Mouse (Mus musculus) liver, embryonic 13.5 days (tissue): ENCODE data around the gene Bloc1s3. TPM values are rescaled to one million over a fixed set of nuclear protein-coding genes. Genes with fewer than 3 reads are reported as not detected.

Experiments used
- ATAC-seq: fragments of 200-750 bp; cut with Nextera tagmentation; 2 replicates; pipeline ENCODE4 v1.8.0; 2017; ENCODE audit warnings: low read depth, mild to moderate bottlenecking, moderate number of reproducible peaks, moderate library complexity
- DNase-seq: peaks from one replicate; pipeline ENCODE4 v3.0.0; 2022
- H3K27ac ChIP-seq: fragments of 300-500 bp; sonication (generic); 2 replicates; pipeline ENCODE4 v1.5.1; 2015; ENCODE audit warnings: moderate library complexity, mild to moderate bottlenecking, inconsistent platforms
- H3K27me3 ChIP-seq: fragments of 300-500 bp; sonication (generic); 2 replicates; pipeline ENCODE4 v1.6.1; 2015; ENCODE audit warnings: mild to moderate bottlenecking, inconsistent platforms
- H3K36me3 ChIP-seq: fragments of 300-500 bp; sonication (generic); 2 replicates; pipeline ENCODE4 v1.6.1; 2015; ENCODE audit warnings: mild to moderate bottlenecking, inconsistent platforms
- H3K4me1 ChIP-seq: fragments of 300-500 bp; sonication (generic); replicated peaks from 2 replicates; pipeline ENCODE4 v1.6.1; 2015; ENCODE audit warnings: inconsistent platforms
- H3K4me2 ChIP-seq: fragments of 300-500 bp; sonication (generic); 2 replicates; pipeline ENCODE4 v1.6.1; 2015; ENCODE audit warnings: inconsistent platforms, mild to moderate bottlenecking, moderate library complexity
- H3K4me3 ChIP-seq: fragments of 300-500 bp; sonication (generic); replicated peaks from 2 replicates; pipeline ENCODE4 v1.5.1; 2015; ENCODE audit warnings: mild to moderate bottlenecking, inconsistent platforms
- H3K9ac ChIP-seq: fragments of 300-500 bp; sonication (generic); 2 replicates; pipeline ENCODE4 v1.6.1; 2015; ENCODE audit warnings: mild to moderate bottlenecking, inconsistent platforms
- H3K9me3 ChIP-seq: fragments of 300-500 bp; sonication (generic); replicated peaks from 2 replicates; pipeline ENCODE4 v1.6.1; 2016; ENCODE audit warnings: inconsistent platforms
- WGBS: fragments of 180-500 bp; shearing (Covaris S2); methylation state at CpG from one replicate; pipeline ENCODE4 v1.1.7; 2015; ENCODE audit not compliant: insufficient replicate concordance; 5-methylcytosine and 5-hydroxymethylcytosine counted together
- polyA plus RNA-seq: library from polyadenylated mRNA; unstranded; fragments of >200 nt; fragmentation: Nextera tagmentation; extraction: Ambion mirVana; gene quantifications from 2 replicates; pipeline ENCODE4 v1.2.1, GENCODE M21; 2015

The Bloc1s3 gene
- polyA plus RNA-seq, 1 experiment from 2014 or later = 1.3 TPM

DNA sequence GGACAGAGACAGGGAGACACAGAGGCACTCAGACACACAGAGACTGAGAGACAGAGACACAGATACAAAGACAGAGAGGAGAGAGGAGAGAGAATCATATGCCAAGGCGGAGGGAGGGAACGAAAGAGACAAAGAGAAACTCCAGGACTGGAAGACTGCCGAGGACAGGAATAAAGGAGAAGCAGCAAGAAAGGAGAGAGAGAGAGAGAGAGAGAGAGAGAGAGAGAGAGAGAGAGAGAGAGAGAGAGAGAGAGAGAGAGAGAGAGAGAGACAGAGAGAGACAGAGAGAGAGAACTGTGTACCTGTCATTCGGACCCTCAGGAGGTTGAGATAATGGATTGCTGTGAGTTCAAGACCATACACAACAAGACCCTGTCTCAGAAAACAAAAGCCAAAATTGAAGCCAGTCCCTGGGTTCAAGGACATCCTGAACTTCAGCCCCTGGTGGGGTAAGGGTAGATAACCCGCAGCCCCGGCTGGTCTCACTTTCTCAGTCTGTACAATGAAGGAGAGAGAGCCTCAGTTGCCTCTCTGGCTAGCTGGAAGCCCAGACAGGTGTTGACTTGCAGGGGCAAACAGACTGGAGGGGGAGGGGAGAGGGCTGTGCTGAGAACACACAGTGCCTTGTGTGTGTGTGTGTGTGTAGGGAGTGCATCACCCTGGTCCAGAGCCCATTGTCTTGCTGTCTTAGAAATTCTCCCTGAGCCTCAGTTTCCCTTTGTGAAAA is 48.9 kb downstream of the Bloc1s3 start:
- Histone ChIP-seq H3K27ac (no peak overlapping the region), H3K4me2 (peak overlapping the region; percentile 91)

DNA sequence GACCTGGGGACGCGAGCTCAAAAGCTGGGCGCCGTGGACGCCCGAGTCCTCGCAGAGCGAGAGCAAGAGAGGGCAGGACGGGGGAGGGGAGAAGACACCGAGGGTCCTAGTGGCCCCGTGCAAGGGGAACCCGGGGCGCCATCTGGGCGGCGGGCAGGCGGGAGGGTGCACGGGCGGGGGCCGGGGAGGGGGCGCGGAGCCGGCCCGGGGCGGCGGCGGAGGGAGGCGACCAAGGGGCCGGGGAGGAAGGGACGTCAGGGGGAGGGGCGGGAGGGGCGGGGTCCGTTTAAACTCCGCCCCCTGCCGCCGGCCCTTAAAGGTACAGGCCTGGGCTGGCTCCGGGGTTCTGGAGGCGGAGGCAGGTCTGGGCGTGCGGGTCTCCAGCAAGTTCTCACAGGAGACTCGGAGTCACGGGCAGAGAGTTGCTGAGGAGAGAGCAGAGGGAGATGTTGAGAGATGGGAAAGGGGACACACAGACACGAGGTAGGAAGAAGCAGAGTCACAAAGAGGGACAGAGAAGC is 49.5 kb downstream of the Bloc1s3 start, which contains the start of gene Mark4:
TSS of gene Mark4 (minus strand) at position 231 of the 521 bp plus-strand sequence.
- H3K27ac ChIP-seq = peak within 1 kb of the TSS; percentile 50
- peaks cover 60% of the 10 kb centered on the region for H3K4me1 ChIP-seq

More for the DNA sequence above, 48.9 kb downstream of the Bloc1s3 start:
- Histone ChIP-seq H3K36me3 (no peaks in the 10 kb centered on the region), H3K9me3 (no peaks in the 10 kb centered on the region), H3K4me1 (peaks cover 60% of the 10 kb centered on the region), H3K27me3 (peaks cover 6% of the 10 kb centered on the region; the same call in 1 of the 2 replicates), H3K4me3 (peak overlapping the region; percentile 81), H3K9ac (peak overlapping the region; percentile 80)
- DNase-seq = no peak
- 34% methylated on average over 6 of the region's 6 CpGs for WGBS
- ATAC-seq = no peak

DNA sequence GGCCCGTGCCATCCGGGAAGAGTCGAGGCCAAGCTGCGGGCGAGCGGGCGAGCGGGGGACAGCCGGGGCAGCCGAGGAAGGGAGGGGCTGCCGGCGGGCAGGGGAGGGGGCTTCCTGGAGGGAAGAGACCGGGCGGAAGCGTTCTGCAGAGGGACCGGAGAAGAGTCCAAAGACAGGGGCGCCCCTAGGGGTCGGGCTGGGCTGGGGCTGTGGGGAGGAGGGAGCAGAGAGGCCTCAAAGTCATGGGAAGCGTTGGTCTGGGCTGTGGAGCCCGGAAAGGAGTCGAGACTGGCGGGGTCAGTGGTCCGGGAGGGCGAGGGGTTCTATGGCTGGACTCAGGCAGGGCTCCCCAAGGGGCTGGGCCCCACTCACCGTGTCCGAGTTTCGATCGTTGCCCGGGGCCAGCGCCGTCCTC is 50.1 kb downstream of the Bloc1s3 start:
- Histone ChIP-seq H3K4me2 (peak overlapping the region; percentile 91), H3K27ac (peak overlapping the region; percentile 50), H3K4me1 (peaks cover 55% of the 10 kb centered on the region), H3K9me3 (no peaks in the 10 kb centered on the region), H3K27me3 (0 out of 2 replicates have a peak, but pooled peaks cover 6% of the 10 kb centered on the region), H3K36me3 (no peaks in the 10 kb centered on the region), H3K9ac (peak overlapping the region; percentile 80), H3K4me3 (peak overlapping the region; percentile 81)
- ATAC-seq (peak; percentile 49), DNase-seq (peak; percentile 40)
- WGBS = under 1% methylated on average over 25 of the region's 31 CpGs

More for the DNA sequence above, 49.5 kb downstream of the Bloc1s3 start, which contains the start of gene Mark4:
- Histone ChIP-seq H3K9ac (peak within 1 kb of the TSS; percentile 80), H3K9me3 (no peaks in the 10 kb centered on the region), H3K36me3 (no peaks in the 10 kb centered on the region), H3K4me2 (peak within 1 kb of the TSS; percentile 91), H3K27me3 (0 out of 2 replicates have a peak, but pooled peaks cover 6% of the 10 kb centered on the region), H3K4me3 (peak within 1 kb of the TSS; percentile 81)
- WGBS = 1% methylated on average over 28 of the region's 42 CpGs
- DNase-seq (peak; percentile 69), ATAC-seq (peak; percentile 80)

DNA sequence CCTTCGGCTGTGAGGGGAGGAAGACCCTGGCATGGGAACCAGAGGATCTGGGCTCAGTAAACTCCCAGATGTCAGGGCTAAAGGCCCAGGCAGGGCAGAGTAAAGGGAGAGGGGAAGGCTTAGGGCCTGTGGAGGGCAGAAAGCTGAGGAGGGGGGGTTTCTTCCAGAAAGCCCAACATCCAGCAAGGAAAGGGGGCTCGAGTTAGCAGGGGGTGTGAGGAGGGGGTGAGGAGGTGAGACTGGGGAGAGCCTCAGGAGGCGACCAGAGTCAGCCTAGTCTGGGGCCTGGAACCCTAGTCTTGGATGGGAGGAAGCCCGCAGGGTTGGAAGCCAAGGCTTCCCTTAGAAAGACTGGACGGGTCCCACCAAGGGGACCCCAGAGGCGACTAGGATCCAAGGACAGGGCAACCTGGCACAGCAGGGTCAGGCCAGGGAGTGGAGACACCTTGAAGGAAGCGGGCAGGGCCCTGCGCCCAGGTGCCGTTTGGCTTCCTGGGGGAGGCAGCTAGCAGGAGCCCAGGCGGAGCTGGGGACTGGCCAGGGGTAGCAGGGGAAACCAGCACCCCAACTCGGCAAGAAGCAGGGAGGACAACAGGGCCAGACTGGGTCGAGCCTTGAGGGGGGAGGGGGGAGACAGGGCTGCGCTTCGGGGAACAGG is 50.6 kb downstream of the Bloc1s3 start:
- 6% methylated on average over 14 of the region's 14 CpGs for WGBS
- Histone ChIP-seq H3K4me2 (peak overlapping the region; percentile 91), H3K36me3 (no peaks in the 10 kb centered on the region), H3K9ac (peak overlapping the region; percentile 80), H3K4me3 (peak overlapping the region; percentile 81), H3K4me1 (peaks cover 49% of the 10 kb centered on the region), H3K9me3 (no peaks in the 10 kb centered on the region), H3K27ac (peak overlapping the region; percentile 50), H3K27me3 (0 out of 2 replicates have a peak, but pooled peaks cover 4% of the 10 kb centered on the region)
- no peak for DNase-seq
- peak; percentile 7 for ATAC-seq

DNA sequence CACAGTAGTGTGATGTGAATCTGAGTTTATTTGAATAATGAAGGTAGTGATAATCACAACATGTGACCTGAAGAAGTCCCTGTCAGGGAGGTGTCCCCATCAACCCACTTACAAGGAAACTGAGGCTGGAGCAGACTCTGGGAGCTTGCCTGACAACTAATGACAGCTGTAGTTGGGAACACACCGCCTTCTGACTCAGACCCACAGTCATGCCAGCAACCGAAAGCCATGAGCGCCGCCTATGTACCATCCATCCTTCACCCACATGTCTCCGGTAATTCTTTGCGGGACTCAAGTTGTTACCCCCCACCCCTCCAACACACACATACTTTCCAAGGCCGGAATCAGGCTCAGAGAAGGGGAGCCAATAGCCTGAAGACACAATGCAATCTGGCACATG is 51.5 kb downstream of the Bloc1s3 start:
- no peak for ATAC-seq
- Histone ChIP-seq H3K9me3 (no peaks in the 10 kb centered on the region), H3K27me3 (no peaks in the 10 kb centered on the region), H3K36me3 (peaks cover 2% of the 10 kb centered on the region), H3K4me3 (no peak overlapping the region; the same call in 1 of the 2 replicates), H3K9ac (no peak overlapping the region), H3K27ac (no peak overlapping the region), H3K4me1 (peaks cover 43% of the 10 kb centered on the region), H3K4me2 (0 out of 2 replicates have a peak overlapping the region, but pooled peaks have one; percentile 91)
- DNase-seq = no peak
- 89% methylated on average over 7 of the region's 7 CpGs for WGBS

DNA sequence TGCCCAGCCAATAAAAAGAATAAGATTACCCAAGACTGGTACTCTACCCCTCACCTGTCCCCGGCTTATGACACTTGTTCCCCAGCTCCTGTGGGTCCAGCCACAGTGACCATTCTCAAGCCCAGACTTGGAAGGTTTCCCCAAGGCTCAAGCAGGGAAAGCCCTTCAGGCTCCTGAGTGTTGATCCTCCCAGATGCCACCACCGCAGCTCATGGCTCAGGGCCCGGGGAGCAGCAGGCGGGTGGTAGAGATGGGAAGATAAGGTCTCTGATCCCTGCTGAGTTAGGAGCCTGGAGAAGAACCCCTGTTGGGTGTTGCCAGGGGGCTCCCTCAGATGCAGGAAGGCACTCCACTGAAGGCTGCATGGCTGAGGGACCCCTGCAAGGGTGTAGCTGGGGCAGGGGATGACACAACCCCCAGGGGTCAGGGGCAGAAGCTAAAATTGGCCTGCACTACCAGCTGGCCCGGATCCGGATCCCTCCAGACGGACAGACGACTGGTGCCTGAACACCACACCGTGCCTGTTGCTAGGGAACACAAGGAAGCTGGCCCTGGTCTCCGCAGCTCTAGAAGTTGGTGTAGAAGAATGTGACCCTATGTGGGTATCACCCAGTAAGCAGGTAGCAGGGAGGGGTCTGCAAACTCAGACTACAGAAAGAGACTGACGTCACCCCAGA is 52.2 kb downstream of the Bloc1s3 start:
- ATAC-seq = no peak
- WGBS = 74% methylated on average over 11 of the region's 11 CpGs

DNA sequence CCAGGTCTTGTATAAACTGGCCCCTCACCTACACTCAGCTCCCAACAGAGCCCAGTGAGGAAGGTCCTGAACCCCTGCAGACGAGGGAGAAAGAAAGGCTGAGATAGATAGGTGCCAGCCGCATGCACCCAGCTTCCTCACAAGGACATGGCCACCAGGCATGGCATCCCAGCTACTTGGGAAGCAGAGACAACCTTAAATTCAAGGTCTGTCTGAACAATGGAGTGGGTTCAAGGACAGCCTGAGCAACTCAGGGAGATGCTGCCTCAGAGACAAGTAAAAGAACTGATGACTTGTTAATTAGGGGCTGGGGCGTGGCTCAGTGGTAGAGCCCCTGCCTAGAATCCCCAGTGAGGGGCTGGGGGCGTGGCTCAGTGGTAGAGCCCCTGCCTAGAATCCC is 53.0 kb downstream of the Bloc1s3 start:
- ATAC-seq (no peak), DNase-seq (no peak)
- H3K36me3 ChIP-seq = peaks cover 8% of the 10 kb centered on the region
- no peaks in the 10 kb centered on the region for H3K9me3 ChIP-seq
- WGBS = 72% methylated on average over 4 of the region's 4 CpGs
- no peaks in the 10 kb centered on the region for H3K27me3 ChIP-seq
- peaks cover 43% of the 10 kb centered on the region for H3K4me1 ChIP-seq
- no peak overlapping the region for H3K27ac ChIP-seq
- H3K4me3 ChIP-seq = no peak overlapping the region
- no peak overlapping the region for H3K9ac ChIP-seq
- no peak overlapping the region for H3K4me2 ChIP-seq

More for the DNA sequence above, 52.2 kb downstream of the Bloc1s3 start:
- Histone ChIP-seq H3K36me3 (peaks cover 8% of the 10 kb centered on the region), H3K4me2 (no peak overlapping the region), H3K27ac (no peak overlapping the region), H3K27me3 (no peaks in the 10 kb centered on the region), H3K4me1 (peaks cover 43% of the 10 kb centered on the region), H3K9ac (no peak overlapping the region), H3K9me3 (no peaks in the 10 kb centered on the region), H3K4me3 (no peak overlapping the region)
- DNase-seq = no peak

Other genes with a start within 250 kb of the Bloc1s3 start
- gene Vasp, start 236.6 kb downstream of the Bloc1s3 start, polyA plus RNA-seq = 45.6 and 46.7 TPM in 2 replicates
- not detected in 2 replicates for gene Ppm1n, start 228.3 kb downstream of the Bloc1s3 start, polyA plus RNA-seq
- 4.0 and 4.1 TPM in 2 replicates for gene Rtn2, start 225.7 kb downstream of the Bloc1s3 start, polyA plus RNA-seq
- 0.03 TPM in 1 of 2 replicates, not detected in the other for gene Fosb, start 198.3 kb downstream of the Bloc1s3 start, polyA plus RNA-seq
- 19.1 and 21.0 TPM in 2 replicates for gene Ercc1, start 163.6 kb downstream of the Bloc1s3 start, polyA plus RNA-seq
- gene Cd3eap, start 148.9 kb downstream of the Bloc1s3 start, polyA plus RNA-seq = 15.0 and 16.3 TPM in 2 replicates
- gene Ppp1r13l, start 148.6 kb downstream of the Bloc1s3 start, polyA plus RNA-seq = 1.1 and 1.2 TPM in 2 replicates
- gene Ercc2, start 126.4 kb downstream of the Bloc1s3 start, polyA plus RNA-seq = 8.6 and 9.9 TPM in 2 replicates
- 0.31 and 0.70 TPM in 2 replicates for gene Klc3, start 104.3 kb downstream of the Bloc1s3 start, polyA plus RNA-seq
- gene Ckm, start 103.6 kb downstream of the Bloc1s3 start, polyA plus RNA-seq = 0.82 and 1.6 TPM in 2 replicates
- 1.3 and 1.6 TPM in 2 replicates for gene Mark4, start 49.5 kb downstream of the Bloc1s3 start, polyA plus RNA-seq
- gene Exoc3l2, start 45.0 kb downstream of the Bloc1s3 start, polyA plus RNA-seq = 0.83 and 1.0 TPM in 2 replicates
- 39.5 and 45.2 TPM in 2 replicates for gene Trappc6a, start within 50 bp of the Bloc1s3 start, polyA plus RNA-seq
- gene Nkpd1, start 9.5 kb upstream of the Bloc1s3 start, polyA plus RNA-seq = not detected in 2 replicates
- 7.8 and 8.3 TPM in 2 replicates for gene Ppp1r37, start 54.7 kb upstream of the Bloc1s3 start, polyA plus RNA-seq
- gene Zfp296, start 68.9 kb upstream of the Bloc1s3 start, polyA plus RNA-seq = 1.3 and 1.5 TPM in 2 replicates
- gene Gemin7, start 69.2 kb upstream of the Bloc1s3 start, polyA plus RNA-seq = 84.9 and 92.7 TPM in 2 replicates
- gene Clasrp, start 96.1 kb upstream of the Bloc1s3 start, polyA plus RNA-seq = 14.3 and 15.7 TPM in 2 replicates
- gene Relb, start 121.1 kb upstream of the Bloc1s3 start, polyA plus RNA-seq = 1.6 and 1.7 TPM in 2 replicates
- 45.2 and 51.0 TPM in 2 replicates for gene Clptm1, start 156.7 kb upstream of the Bloc1s3 start, polyA plus RNA-seq
- 568 and 648 TPM in 2 replicates for gene Apoc2, start 169.6 kb upstream of the Bloc1s3 start, polyA plus RNA-seq
- gene Gm44805, start 173.1 kb upstream of the Bloc1s3 start, polyA plus RNA-seq = 5.6 and 7.5 TPM in 2 replicates
- gene Apoc4, start 173.1 kb upstream of the Bloc1s3 start, polyA plus RNA-seq = 58.3 and 74.0 TPM in 2 replicates
- 247 and 261 TPM in 2 replicates for gene Apoc1, start 184.3 kb upstream of the Bloc1s3 start, polyA plus RNA-seq
- 1,390 and 1,411 TPM in 2 replicates for gene Apoe, start 190.8 kb upstream of the Bloc1s3 start, polyA plus RNA-seq
- 125 and 138 TPM in 2 replicates for gene Tomm40, start 207.1 kb upstream of the Bloc1s3 start, polyA plus RNA-seq
- gene Nectin2, start 242.1 kb upstream of the Bloc1s3 start, polyA plus RNA-seq = 17.9 and 18.2 TPM in 2 replicates